Mouse (Mus musculus) urinary bladder, adult 2 months (tissue): ENCODE results near the gene Spic. TPM values are rescaled to one million over a fixed set of nuclear protein-coding genes. Genes with fewer than 3 reads are reported as not detected.
A peak's percentile ranks its signal among the peaks of the same experiment; 100 is the strongest.
"Not testable (repeated sequence)": the region's sequence is repeated elsewhere in the genome, so short reads cannot be mapped to it uniquely, and the experiment has no call there.

Experiments
- DNase-seq: peaks from one replicate; pipeline ENCODE4 v3.0.0; 2022; ENCODE audit warnings: low spot score
- polyA plus RNA-seq: library from polyadenylated mRNA; depleted of rRNA; stranded (reverse); fragments of >200 nt; gene quantifications from 2 replicates; pipeline ENCODE4 v1.2.3, GENCODE M21; 2012; rRNA removed

Spic gene
- polyA plus RNA-seq = 0.43 and 0.59 TPM in 2 replicates

DNA sequence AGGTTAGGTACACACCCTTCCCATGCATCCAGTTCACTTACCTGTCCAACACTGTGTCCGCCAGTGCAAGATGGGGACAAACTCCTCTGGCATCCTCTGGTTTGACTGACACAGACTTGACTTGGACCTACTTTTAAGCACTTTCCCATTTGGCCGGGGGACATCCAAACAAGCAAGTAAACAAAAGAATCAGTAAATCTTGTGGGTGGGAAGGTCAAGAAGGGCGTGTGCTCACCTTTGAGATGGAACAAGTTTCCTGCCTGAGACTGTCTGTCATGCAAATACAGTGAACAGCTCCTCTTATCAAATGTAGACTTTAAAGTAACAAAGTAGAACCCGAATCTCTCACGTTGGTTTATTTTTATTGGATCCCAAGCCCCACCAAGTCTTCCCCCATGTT lies at the start of gene Spic:
Spic (minus strand) TSS at position 91 of the 400 bp plus-strand sequence.
- DNase-seq = no peak

DNA sequence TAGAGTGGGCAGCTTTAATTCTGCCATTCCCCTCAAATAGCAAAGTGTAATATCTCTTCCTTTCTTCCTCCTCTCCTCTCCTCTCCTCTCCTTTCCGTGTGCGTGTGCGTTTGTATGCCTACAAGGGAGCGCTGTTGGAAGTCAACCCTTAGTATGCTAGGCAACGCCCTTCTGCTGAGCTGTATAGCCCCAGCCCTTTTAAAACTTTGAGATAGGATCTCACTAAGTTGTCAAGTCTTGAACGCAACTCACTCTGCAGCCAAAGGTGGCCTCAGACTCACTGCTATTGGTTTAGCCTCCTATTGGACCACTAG lies 47.5 kb upstream of the Spic start:
- no peak for DNase-seq

DNA sequence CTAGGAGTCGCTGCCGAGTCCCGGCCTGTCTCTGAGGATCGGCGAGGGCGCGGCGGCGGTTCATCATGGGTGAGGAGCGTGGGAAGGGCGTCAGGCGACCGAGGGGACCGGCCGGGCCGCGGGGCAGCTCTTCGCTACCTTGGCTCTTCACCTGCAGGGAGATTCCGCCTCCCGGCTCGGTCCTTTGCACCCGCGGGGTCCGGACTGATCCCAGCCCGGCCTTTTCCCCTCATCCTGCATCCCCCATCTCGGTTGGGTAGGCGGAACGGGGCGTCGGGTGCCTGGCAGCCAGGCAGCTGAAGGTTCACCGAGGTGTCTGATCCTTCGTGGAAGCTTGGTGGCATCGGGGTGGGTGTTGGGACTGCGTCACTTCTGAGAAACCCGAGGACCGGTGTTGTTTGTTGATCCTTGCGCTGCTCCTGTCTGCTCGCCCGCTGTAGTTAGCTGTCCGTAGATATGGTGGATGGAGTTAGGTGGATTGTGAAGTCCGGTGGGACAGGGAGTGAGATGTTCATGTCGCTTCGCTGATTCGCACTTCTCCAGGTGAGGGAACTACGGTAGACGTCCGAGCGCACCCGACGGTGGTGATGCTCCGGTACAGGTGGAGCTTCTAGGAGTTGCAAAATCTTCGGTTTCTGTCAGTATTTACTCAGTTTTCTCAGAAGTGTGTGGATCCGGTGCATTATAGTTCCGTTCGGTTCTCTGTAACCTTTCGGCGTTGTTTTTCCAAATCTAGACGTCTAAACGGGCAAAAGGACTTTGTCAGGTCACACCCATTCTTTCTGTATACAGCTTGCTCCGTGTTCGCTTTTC lies 46.9 kb upstream of the Spic start:
- no peak for DNase-seq

DNA sequence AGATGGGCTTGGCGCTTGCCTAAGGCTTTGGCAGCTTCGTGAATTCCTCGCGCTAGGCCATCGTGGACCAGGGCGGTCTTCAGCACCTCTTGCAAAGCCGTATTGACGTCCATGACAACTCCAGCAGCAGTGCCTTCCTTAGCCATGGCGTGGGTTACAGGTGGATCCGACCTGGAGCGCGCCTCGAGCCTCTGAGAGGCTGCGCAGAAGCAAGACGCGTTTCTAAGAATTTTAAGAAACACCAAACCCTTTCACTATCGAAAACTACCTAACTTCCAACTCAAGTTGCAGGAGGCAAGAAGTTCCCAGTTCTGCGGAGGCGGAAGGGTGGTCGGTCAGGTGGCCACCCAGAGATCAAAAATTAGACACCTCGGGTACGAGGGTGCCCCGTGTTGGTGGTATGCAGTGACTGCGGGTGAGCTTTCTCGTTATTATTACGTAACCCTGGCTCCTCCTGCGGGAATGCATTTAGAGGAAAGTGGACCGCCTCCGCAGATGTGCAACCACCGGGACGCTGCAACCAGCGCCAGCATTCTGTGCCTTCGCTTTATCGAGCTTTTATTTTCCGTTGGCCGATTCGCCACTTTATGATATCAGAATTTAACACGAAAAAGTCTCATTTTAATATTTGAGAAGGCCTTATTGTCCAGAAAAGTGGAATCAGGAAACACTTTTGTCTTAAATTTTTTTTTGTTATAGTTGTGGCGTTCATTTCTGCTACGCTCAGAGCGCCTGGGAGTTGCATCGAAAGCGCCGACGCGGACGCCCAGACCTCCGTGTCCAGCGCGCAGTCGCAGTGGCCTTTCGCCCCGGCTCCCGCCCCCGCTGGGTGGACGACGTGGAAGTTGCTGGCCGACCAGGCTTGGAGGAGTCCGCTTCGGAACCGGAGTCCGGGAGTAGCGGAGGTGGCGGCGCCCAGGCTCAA lies 46.0 kb upstream of the Spic start, which contains the start of gene Arl1:
Arl1 (plus strand) TSS at position 288 of the 925 bp plus-strand sequence.
- peak; percentile 94 for DNase-seq

DNA sequence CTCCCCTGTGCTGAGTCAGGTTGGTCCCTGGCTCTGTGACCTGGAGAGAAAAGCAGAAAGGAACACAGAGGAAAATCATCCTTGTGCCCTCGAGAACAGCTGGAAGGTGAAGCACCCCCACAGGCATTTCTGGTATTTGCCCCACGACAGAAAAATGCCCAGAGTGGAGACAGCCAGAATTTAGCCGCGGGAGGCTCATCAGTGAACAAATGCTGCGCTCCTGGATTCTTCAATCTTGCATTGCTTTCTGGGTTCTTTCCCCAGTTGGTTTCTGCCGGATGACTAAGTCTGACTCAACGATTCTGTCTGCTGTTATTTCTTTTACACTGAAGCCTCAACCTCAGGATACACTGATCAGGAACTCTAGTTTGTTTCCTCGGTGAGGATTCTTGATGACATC lies 43.4 kb upstream of the Spic start:
- DNase-seq = no peak

DNA sequence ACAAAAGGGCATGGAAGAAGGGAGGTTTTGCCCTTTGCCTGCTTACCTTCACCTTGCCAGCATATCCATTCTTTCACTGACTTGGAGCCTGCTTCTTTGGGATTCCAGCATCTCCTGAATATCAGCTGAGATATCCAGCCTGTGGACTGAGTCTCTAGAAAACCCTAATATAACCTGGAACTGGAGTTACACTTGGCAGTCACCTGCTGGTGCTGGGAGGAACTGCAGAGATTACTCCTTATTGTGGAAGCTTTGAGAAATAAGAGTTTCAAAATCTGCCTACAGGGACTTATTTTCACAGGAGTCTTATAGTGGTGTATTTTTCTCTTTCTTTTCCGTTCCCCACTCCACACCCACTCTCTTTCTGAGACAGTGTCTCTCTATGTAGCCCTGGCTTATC lies 42.3 kb upstream of the Spic start:
- DNase-seq = no peak

DNA sequence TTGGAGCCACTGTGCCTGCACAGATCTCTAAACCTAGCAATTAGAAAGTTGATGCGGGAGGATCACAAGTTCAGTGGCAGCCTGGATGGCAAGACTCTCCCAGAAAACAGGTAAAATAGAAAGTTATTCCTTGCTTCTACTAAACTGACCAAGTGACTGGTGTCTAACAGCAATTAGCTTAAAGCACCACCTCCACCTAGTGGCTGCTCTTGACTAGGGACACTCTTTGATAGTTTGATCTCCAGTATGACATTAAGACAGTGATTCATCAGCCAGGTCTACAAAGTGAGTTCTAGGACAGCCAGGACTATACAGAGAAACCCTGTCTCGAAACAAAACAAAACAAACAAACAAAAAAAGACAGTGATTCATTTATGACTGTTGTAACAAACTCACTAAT lies 40.5 kb upstream of the Spic start:
- no peak for DNase-seq

DNA sequence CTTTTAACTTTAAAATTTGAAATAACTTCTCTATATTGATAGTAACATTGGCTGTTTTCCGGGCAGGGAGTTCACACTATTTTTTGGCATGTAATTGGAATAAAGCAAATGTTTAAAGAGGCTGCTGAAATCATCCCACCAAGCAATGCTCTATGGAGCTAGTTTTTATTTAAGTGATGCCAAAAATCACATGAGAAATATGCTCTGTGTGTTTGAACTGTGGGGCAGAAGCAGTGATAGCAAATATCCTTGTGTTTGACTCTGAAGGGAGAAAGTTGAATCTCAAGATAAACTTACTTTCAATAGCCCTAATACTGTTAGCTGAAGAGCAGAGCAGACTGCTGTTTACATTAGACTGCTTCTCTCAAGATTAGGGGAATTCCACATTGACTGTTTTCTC lies 34.8 kb upstream of the Spic start:
- no peak for DNase-seq

DNA sequence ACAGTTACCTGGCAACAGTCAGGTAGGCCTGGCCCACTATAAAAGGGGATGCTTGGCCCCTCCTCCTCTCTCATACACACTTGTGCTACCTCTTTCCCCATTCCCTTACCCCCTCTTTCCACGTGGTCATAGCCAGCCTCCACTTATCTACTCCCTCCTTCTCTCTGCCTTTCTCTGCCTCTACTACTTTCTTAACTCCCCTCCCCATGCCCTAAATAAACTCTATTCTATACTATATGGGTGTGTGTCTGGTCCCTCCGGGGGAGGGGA lies 32.9 kb upstream of the Spic start:
- DNase-seq = no peak

DNA sequence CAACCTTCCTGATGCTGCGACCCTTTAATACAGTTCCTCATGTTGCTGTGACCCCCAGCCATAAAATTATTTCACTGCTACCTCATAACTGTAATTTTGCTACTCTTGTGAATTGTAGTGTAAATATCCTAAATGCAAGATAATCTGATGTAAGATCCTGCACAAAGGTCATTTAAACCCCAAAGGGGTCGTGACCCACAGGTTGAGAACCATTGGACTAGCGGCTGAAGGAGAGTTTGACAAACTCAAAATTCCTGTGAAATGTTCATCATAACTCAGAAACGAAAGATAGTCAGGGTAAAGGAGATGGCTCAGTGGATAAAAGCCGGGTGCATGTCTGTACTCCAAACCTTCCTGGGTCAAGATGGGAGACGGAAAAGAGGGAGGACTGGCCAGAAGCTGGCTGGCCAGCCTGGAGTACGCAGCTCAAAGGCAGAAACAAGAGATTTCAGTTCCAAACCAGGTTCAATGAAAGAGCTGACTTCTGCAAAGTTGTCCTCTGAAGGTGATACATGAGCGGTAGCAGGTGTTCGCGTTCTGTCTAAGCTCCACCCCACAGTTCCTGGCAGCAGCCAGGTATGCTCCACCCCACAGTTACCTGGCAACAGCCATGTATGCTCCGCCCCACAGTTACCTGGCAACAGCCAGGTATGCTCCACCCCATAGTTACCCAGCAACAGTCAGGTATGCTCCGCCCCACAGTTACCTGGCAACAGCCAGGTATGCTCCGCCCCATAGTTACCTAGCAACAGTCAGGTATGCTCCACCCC lies 32.4 kb upstream of the Spic start:
- no peak for DNase-seq

DNA sequence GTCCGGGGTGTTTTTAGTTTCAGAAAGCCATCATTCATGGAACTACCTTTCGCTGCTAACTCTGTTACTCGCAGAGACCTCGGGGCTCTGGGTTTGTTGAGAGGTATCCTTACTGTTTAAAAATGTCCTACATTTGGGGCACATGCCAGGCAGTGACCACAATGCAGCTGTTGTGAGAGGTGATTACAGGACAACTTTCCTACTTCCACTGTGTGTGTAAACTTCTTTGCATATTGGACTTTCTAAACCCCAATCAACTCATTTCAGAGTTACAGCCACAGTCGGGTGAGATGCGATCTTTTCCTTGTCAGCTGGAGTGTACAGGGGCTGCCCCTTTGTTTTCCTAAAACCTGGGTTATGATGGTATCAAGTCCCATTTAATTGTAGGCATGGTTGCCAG lies 30.8 kb upstream of the Spic start:
- no peak for DNase-seq

DNA sequence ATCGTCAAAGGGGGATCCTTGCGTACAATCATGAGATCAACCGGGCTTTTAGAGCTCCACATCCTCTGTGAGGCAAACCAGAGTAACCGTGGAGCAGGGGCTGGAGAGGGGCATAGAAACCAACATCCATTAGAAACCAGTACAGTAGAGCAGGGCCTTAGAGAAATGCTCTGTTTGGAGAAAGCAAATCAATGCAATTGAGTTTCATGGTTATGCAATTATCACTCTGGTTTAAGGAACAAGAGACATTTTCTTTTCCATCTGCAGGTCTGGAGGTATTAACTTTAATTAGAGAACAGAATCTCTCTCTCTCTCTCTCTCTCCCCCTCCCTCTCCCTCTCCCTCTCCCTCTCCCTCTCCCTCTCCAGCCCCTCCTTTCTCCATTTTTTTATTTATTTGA lies 29.9 kb upstream of the Spic start:
- no peak for DNase-seq

DNA sequence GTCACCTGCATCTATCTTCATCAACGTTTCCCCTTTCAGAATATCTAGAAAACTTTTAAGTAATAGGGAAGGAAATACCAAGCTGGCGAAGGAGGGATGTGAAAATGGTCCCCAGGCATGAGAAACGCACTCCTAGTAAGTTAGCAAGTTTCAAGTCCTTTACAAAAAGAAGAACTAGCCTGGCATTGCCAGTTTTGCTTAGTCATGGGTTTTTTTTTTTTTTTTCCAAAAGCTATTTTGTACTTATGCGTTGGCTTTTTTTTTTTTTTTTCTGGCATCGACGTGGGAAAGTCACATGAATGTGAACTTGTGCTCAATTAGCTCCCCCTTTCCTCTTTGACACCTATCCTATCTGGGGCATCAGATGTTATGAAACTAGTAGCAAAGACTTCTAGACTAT lies 27.5 kb upstream of the Spic start:
- DNase-seq = no peak

DNA sequence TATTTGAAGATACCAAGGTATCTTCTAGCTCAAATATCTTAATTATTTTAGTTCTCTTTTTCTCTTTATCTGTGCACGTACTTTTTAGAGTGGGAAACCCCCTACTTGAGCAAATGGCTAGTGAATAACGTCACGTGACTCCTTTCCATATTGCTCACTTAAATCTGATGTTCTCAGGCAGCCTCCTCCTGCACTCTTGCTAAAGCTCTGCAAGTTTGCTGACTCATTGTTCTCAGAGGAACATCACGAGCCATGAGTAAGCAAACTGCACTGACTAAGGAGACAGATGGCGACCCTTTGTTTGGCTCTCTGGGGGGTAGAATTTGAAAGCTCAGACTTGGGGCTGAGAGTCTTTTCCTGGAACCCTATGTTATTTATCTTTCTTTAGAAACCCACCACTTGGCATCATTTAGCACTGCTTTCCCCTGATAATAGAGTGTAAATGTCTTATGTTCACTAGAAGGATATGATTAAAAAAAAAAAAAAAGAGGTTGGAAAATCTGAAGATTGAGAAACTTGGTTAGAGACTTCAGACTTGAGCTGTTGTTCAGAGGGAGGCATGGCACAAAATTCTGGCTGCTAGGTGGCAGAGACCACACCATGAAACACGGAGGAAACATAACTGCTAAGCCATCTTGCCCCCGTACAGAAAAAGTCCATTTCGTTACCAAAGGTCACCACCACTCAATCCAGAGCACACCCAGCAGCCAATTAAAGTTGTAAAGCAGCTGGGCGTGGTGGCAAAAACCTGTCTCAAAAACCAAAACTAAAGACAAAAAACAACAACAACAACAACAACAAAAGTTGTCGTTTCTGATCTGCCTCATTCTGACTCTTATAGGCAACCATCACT lies 24.1 kb upstream of the Spic start:
- DNase-seq = no peak

DNA sequence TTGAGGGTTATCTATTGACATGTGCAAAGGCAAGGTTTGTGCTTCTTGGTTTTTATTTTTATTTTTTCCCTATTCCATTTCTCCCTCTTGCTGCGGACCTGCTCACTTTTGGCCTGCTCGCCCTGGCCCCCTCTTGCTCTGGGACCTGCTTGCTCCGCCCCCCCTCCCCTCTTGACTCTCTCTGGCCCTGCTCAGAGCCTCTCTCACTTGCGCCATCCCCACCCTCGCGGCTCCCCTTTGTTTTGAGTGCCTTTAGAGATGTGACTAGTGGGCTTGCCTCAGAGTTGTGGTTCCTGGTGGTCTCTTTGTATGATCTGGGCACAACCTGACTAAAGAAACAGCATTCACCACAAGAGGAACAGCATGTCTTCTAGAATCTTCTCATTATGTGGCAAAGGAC lies 16.1 kb upstream of the Spic start:
- no peak for DNase-seq

DNA sequence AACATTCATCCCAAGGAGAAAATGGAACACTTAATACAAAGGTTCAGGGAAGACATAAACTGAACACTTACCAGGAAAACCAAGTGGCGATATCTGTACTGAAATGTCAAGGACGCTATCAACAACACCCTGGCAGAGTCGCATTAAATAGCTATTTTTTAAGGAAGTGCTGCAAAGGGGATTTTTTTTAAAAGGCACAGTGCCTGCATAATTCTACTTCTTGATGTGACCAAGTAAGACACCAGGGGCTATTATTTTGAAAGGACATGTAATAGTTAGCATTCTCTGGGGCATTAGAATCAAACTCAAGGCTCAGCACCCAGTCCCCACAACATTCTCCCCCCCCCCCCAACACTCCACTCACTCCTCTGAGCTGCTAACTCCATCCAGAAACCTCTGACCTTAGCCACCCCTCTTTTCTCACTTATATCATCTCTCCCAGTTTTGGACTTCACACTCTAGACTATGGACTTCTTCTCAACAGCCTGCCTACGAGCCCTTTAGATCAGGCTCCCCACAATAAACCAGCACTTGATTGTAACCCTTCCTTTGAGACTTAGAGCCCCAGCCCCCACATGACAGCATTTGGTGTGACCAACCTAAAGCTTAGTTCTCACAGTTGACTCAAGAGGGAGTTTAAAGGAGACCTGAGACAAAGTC lies 1.8 kb downstream of the Spic start:
- no peak for DNase-seq

DNA sequence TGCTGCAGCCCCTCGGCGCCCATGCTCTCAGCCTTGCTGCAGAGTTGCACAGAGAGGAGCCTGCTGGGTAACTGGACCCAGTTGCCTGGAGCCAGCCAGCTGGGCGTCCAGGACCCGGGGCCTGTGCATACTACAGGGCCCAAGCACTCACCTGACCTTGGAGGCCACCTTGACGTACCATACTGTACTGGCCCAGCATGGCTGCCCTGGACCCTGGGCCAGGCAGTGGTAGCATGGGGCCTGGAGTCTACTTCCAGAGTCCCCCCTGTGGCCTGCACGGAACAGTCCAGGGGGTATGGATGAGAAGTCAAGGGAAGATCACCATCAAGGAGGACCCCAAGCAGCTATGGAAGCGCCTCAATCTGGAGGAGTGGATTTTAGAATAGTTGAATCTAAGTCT lies 12.0 kb downstream of the Spic start:
- no peak for DNase-seq

DNA sequence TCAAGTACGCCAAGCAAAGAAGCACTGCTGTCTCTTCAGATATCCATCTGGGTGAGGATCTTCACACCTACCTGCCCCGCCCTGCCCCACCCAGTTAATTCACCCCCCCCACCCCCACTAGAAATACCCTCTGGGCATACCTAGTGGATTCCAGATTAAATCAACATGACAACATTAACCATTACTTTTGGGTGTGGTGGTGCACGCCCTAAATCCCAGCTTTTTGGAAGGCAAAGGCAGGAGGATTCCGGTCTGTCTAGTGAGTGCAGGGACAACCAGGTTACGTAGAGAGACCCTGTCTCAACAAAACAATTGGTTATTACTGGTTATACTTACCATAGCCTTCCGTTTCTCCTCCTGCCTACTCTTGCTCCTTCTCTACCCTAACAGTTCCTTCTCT lies 12.7 kb downstream of the Spic start:
- no peak for DNase-seq

DNA sequence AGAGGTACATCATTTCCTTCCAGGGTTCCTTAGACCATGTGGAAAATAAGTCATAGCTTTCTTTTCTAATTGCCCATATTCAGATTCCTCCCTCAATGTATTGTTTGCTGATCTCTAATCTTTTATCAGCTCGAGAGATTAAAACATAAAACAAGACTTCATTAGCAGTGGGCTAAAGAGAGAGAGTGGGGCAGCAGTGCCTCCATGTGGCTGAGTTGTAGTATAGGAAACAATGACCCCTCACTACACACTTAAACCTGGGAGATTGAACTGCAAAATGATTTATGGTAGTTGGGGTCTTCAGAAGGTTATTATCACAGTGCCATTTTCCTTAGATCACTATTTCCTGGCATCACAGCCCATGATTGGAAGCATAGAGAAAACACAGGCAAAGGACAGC lies 15.1 kb downstream of the Spic start:
- no peak for DNase-seq

DNA sequence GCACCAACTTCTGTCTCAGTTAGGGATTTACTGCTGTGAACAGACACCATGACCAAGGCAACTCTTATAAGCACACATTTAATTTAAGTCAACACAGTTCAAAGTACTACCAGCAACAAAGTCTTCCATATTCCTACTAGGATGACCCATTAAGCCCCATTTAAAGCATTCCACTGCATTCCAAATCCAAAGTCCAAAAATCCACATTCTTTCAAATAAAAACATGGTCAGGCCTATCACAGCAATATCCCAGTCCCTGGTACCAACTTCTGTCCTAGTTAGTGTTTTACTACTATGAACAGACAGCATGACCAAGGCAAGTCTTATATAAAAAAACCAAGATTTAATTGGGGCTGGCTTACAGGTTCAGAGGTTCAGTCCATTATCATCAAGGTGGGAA lies 21.0 kb downstream of the Spic start:
- not testable (repeated sequence) for DNase-seq

DNA sequence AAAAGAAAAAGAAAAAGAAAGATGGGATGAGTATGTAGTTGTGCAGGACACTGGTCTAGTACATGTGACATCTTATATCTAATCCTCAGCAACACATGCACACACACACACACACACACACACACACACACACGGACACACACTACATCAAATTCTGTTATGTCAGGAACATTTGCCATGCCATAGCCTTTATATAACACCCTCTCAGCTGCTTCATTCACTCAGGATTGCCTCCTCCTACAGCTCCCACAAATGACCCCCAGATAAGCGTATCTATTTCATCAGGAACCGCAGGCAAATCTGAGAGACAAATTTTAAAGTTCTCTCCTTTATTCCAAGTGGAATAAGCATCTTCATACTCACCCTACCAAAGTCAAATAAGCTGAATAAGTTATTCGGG lies 25.9 kb downstream of the Spic start:
- DNase-seq = no peak
